In the genomic region with DNA sequence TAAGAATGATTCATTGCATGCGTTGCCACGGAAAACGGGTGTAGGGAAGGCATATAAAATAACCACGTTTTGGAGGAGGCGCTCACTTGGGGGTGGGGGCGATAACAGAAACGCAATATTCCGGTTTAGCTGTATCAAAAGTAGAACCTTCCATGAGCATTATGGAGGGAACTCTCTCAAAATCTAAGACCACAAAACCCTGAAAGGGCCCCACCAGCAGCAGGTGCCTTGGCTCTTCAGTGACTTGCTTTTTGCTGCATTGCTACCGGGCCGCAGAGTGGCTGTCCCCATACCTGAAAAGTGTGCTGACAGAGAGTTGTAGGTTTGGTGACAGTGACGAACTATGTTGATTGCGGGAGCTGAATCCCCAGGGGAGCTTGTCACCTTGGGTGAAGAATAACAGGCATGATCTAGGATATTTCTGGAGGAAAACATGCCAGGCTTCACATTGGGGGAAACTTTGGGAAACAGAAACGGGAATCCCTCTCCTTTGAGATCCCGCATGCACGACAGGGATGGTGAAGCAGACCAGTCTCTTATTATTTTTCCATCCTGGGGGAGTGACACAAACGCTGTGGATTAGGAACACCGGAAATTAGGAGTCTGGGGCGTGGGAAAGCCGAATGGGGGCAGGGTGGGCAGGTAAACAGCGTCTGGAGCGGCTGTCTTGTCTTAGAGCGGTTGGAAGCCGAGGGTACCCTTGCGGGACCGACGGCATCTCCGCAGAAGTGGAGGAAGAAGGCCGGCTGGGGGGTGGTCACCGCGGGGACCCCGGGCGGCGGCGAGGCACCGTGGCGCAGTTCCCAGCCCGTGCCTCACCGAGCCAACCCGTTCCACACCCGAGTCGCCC, we compare ENCODE assay signal across 8 mouse cellular contexts. TPM values are rescaled to one million over a fixed set of nuclear protein-coding genes. Genes with fewer than 3 reads are reported as not detected.
DNase-seq lines count a peak whose midpoint lies in the region; TF ChIP-seq lines count a peak whose summit lies in the region.

No protein-coding gene starts in this region.

- 5% methylated on average over 41 of the region's 41 CpGs for WGBS in embryonic facial prominence, embryonic 10.5 days

- DNase-seq in ZHBTc4 (ENCODE audit: low read depth, low spot score), result peak; percentile 67
- DNase-seq in embryonic facial prominence, embryonic 10.5 days (ENCODE audit: low spot score), result peak; percentile 42
- DNase-seq in heart, postnatal 25 days (ENCODE audit: low spot score), result peak; percentile 16
- peak; percentile 13 to 29 for DNase-seq in layer of hippocampus, adult 2 months (ENCODE audit: low spot score in 2 of 2)
- peak; percentile 52 for DNase-seq in lung, postnatal 10 days
- DNase-seq in right cerebral cortex, adult 2 months (ENCODE audit: low spot score in 2 of 2), result peak; percentile 51 to 63
- DNase-seq in natural killer cell, adult 2 months (ENCODE audit: low spot score in 2 of 2), result no peak

- H3K27me3 ChIP-seq in E14TG2a.4 (ENCODE audit: insufficient read depth, low read length), result peaks cover 16% of the 10 kb centered on the region
- peaks cover 19% of the 10 kb centered on the region for H3K27me3 ChIP-seq in embryonic facial prominence, embryonic 10.5 days (replicated peaks; ENCODE audit: low read depth, poor library complexity, severe bottlenecking)

- no peaks in the 10 kb centered on the region for H3K9me3 ChIP-seq in E14TG2a.4 (ENCODE audit: low read length)
- H3K9me3 ChIP-seq in embryonic facial prominence, embryonic 10.5 days, result no peaks in the 10 kb centered on the region

- intact Hi-C loops in heart, postnatal 25 days (cut with DNase I), result loop anchor here (5.0 kb wide), 1 partner anchor 97 kb away; no protein-coding TSS in a partner anchor

- TF ChIP-seq CTCF in E14TG2a.4 (conservative IDR thresholded peaks at IDR 0.05; ENCODE audit: low read length), result no peak
- TF ChIP-seq CTCF in layer of hippocampus, adult 2 months (conservative IDR thresholded peaks at IDR 0.05), result no peak

- H3K36me3 ChIP-seq in E14TG2a.4 (ENCODE audit: insufficient read depth, low read length), result no peaks in the 10 kb centered on the region
- H3K36me3 ChIP-seq in embryonic facial prominence, embryonic 10.5 days (replicated peaks), result no peaks in the 10 kb centered on the region

- H3K4me1 ChIP-seq in E14TG2a.4 (replicated peaks; ENCODE audit: low read depth, low read length), result peaks cover 19% of the 10 kb centered on the region
- peaks cover 49% of the 10 kb centered on the region for H3K4me1 ChIP-seq in embryonic facial prominence, embryonic 10.5 days

- H3K27ac ChIP-seq in embryonic facial prominence, embryonic 10.5 days (replicated peaks), result peak overlapping the region; percentile 95
- peak overlapping the region; percentile 99 for H3K27ac ChIP-seq in layer of hippocampus, adult 2 months

- peak overlapping the region; percentile 92 for H3K4me3 ChIP-seq in E14TG2a.4 (replicated peaks; ENCODE audit: low read length)
- peak overlapping the region; percentile 87 for H3K4me3 ChIP-seq in embryonic facial prominence, embryonic 10.5 days
- peak overlapping the region; percentile 87 for H3K4me3 ChIP-seq in layer of hippocampus, adult 2 months

RNA-seq across cellular contexts. Expression of a gene that starts 1.2 kb away (rescaled TPM):
- 11.5 and 12.9 TPM in 2 replicates for polyA plus RNA-seq in embryonic facial prominence, embryonic 10.5 days (2016; fragmentation: Nextera tagmentation; extraction: Ambion mirVana)
- total RNA-seq in heart, postnatal 25 days (2021), result 10 to 100 TPM; 42.2 to 46.9 TPM
- 100 to 1,000 TPM; 229 to 247 TPM for total RNA-seq in layer of hippocampus, adult 2 months (2021)

Comparison
In these comparisons a context has a peak if more than half of its experiments do, and no peak if none do; other contexts are left out.
1. DNase-seq: peak in ZHBTc4 (single experiment), embryonic facial prominence, embryonic 10.5 days (single experiment), heart, postnatal 25 days (single experiment), layer of hippocampus, adult 2 months (2 of 2), lung, postnatal 10 days (single experiment) and right cerebral cortex, adult 2 months (2 of 2); none in natural killer cell, adult 2 months (0 of 2).
2. RNA of a gene that starts 1.2 kb away (total RNA-seq): 229 to 247 TPM in layer of hippocampus, adult 2 months; 42.2 to 46.9 TPM in heart, postnatal 25 days; every median in the first group is over 4 times any median in the second.
3. Peak in every context shown above with its lines, with median percentiles within 50 percentile points of each other: H3K4me3 ChIP-seq.